Mouse (Mus musculus) hindbrain, postnatal 0 days (tissue): ENCODE measurements around the gene Caskin2. TPM values are rescaled to one million over a fixed set of nuclear protein-coding genes. Genes with fewer than 3 reads are reported as not detected.

Experiments
- ATAC-seq: fragments of 200-750 bp; cut with Nextera tagmentation; 2 replicates; pipeline ENCODE4 v1.8.0; 2017; ENCODE audit warnings: mild to moderate bottlenecking, moderate TSS enrichment, moderate library complexity
- DNase-seq: peaks from one replicate; pipeline ENCODE4 v3.0.0-alpha.2; 2015; ENCODE audit warnings: low spot score
- H3K27ac ChIP-seq: fragments of 300-500 bp; sonication (generic); 2 replicates; pipeline ENCODE4 v1.5.1; 2014; ENCODE audit warnings: mild to moderate bottlenecking
- H3K27me3 ChIP-seq: fragments of 300-500 bp; sonication (generic); 2 replicates; pipeline ENCODE4 v1.6.1; 2014; ENCODE audit warnings: low read length, mixed read lengths; ENCODE audit not compliant: insufficient read depth
- H3K36me3 ChIP-seq: fragments of 300-500 bp; sonication (generic); 2 replicates; pipeline ENCODE4 v1.6.1; 2014; ENCODE audit warnings: low read length, mixed read lengths; ENCODE audit not compliant: insufficient read depth
- H3K4me1 ChIP-seq: fragments of 300-500 bp; sonication (generic); 2 replicates; pipeline ENCODE4 v1.6.1; 2014; ENCODE audit warnings: antibody characterized with exemption, low read length, mixed read lengths; ENCODE audit not compliant: insufficient read depth
- H3K4me2 ChIP-seq: fragments of 300-500 bp; sonication (generic); 2 replicates; pipeline ENCODE4 v1.6.1; 2014; ENCODE audit warnings: low read depth, mild to moderate bottlenecking, low read length, moderate library complexity, mixed read lengths
- H3K4me3 ChIP-seq: fragments of 300-500 bp; sonication (generic); 2 replicates; pipeline ENCODE4 v1.5.1; 2014; ENCODE audit warnings: low read length
- H3K9ac ChIP-seq: fragments of 300-500 bp; sonication (generic); replicated peaks from 2 replicates; pipeline ENCODE4 v1.6.1; 2014; ENCODE audit warnings: mild to moderate bottlenecking, low read length, moderate library complexity, mixed read lengths
- H3K9me3 ChIP-seq: fragments of 300-500 bp; sonication (generic); 2 replicates; pipeline ENCODE4 v1.6.1; 2016; ENCODE audit warnings: low read length, mixed read lengths
- CTCF ChIP-seq: IDR thresholded peaks from 2 replicates; pipeline ENCODE4 v1.5.1; 2016; ENCODE audit warnings: antibody characterized with exemption, control low read depth, low read depth
- WGBS: fragments of 180-500 bp; shearing (Covaris S2); extraction: QIAGEN DNeasy Blood & Tissue Kit; methylation state at CpG from one replicate; pipeline ENCODE4 v1.1.7; 2014; 5-methylcytosine and 5-hydroxymethylcytosine counted together
- polyA plus RNA-seq: library from polyadenylated mRNA; unstranded; fragments of >200 nt; fragmentation: Nextera tagmentation; extraction: Ambion mirVana; gene quantifications from 2 replicates; pipeline ENCODE4 v1.2.1, GENCODE M21; 2015
- total RNA-seq: library from RNA; depleted of rRNA; stranded (reverse); fragments of >200 nt; gene quantifications from 2 replicates; pipeline ENCODE4 v1.2.3, GENCODE M21; 2014

The Caskin2 gene
- total and polyA plus RNA-seq, 2 experiments from 2014 or later = 7.7 to 39.2 TPM

DNA sequence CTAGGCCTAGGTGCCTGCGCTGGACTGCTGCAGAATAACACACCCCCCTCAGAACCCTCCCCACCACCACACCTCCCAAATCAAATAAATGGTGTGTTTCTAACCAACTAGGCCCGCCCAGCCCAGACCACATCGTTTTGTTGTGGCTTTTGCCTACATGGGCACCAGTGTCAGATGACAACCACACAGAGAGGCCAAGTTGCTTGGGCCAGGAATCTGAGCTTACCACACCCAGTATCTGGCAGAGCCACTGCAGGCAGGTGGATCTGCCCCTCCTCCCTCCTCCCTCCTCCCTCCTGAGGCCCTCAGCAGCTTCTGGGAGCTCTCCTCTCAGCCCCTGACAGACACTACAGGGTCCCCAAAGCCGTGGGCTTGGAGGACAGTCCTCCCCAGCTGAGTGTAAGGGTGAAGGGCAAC lies 25.5 kb upstream of the Caskin2 start:
- TF ChIP-seq CTCF = no peak
- Histone ChIP-seq H3K36me3 (no peaks in the 10 kb centered on the region), H3K4me2 (no peak overlapping the region), H3K27ac (no peak overlapping the region), H3K4me3 (no peak overlapping the region), H3K9ac (no peak overlapping the region), H3K4me1 (no peaks in the 10 kb centered on the region), H3K9me3 (no peaks in the 10 kb centered on the region), H3K27me3 (no peaks in the 10 kb centered on the region)
- ATAC-seq (no peak), DNase-seq (no peak)
- 58% methylated on average over 4 of the region's 4 CpGs for WGBS

DNA sequence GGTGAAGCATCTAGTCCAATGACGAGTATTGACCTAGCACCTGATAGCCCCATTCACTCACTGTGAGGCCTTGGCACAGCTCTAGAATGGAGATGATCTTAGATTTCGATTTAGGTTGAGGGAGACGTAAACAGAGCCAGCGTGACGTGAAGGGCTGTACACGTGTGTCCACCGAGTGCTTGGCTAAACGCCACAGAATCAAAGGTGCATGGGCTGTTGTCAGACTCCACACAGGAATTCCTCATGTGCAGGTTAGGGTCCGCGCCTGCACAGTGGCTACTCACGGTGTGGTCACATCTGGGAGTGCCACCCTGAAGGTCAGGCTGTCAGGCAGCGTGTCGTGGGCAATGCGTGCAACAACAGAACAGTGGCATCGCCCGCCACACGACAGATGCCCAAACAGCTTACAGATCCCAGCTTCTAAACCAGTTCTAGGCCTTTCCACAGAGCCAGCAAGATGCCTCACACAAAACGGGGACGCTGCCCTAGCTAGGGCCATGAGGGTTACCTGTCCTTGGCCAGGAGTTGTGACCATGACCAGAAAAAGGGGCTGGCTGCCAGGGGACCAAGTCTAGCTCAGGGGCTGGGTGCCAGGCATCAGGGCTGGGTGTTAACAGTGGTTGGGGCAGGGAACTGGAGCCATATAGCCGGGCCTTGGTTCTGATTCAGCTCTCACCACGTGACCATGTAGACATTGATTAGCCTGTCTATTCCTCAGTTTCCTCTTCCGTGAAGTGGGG lies 24.3 kb upstream of the Caskin2 start:
- Histone ChIP-seq H3K4me2 (no peak overlapping the region), H3K4me1 (no peaks in the 10 kb centered on the region), H3K9ac (no peak overlapping the region), H3K27me3 (no peaks in the 10 kb centered on the region), H3K4me3 (no peak overlapping the region), H3K36me3 (no peaks in the 10 kb centered on the region), H3K27ac (no peak overlapping the region), H3K9me3 (no peaks in the 10 kb centered on the region)
- 90% methylated on average over 22 of the region's 22 CpGs for WGBS
- TF ChIP-seq CTCF = no peak
- DNase-seq = no peak
- no peak for ATAC-seq

DNA sequence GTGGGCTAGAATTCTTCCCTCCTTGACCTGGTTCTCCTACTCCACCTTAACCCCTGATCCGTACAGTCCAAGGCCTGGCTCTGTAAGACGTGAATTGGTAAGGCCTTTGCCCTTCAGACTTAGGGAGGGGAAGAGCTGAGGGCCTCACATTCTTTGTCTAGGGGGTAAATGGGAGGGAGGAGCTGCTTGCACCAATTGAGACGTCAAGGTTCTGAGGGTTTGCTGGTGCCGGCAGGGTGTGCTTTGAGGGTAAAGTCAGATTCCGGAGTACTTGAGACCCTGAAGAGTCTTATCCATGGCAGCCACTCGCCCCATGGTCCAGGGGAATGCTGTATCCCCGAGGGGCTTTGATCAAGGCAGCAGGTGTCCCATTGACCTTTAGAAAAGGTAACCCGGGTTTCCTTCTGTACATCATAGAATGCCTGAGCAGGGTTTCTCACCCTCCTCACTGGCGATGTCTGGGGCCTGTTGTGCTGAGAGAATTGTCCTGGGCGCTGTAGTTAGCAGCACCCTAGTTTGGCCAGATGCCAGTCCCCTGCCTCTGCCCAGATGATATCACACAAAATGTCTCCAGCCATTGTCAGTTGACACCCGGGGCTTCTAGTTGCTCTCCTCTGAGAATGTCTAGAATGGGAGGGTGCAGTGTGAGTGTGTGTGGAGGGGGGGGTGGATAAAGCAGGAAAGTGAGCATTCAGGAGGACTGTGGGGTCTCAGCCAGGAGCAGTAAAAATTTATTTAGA lies 23.4 kb upstream of the Caskin2 start:
- DNase-seq = no peak
- ATAC-seq = no peak
- no peak overlapping the region for H3K9ac ChIP-seq
- H3K9me3 ChIP-seq = no peaks in the 10 kb centered on the region
- TF ChIP-seq CTCF = no peak
- H3K27me3 ChIP-seq = 0 out of 2 replicates have a peak, but pooled peaks cover under 1% of the 10 kb centered on the region
- H3K36me3 ChIP-seq = no peaks in the 10 kb centered on the region
- H3K4me3 ChIP-seq = no peak overlapping the region
- WGBS = 35% methylated on average over 11 of the region's 11 CpGs
- no peaks in the 10 kb centered on the region for H3K4me1 ChIP-seq
- no peak overlapping the region for H3K27ac ChIP-seq
- H3K4me2 ChIP-seq = no peak overlapping the region

DNA sequence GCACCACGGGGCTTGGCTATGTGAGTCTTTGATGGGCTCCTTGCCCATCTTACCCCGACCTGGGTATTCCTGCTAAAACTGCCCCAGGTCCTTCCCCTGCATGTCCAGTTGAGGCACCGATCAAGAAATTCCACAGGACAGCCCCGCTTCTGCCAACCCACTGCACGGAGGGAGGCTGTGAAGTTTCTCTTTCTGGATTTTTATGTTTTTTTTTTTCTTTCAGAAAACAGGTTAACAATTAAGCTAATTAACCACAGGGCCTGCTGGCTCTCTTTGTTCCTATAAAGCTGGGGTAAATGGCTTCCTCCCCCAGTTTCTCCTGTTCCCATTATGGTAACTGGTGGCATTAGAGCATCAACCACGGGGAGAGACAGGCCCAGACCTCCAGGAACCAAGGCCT lies 20.6 kb upstream of the Caskin2 start:
- no peak for TF ChIP-seq CTCF
- 65% methylated on average over 6 of the region's 6 CpGs for WGBS
- H3K27ac ChIP-seq = no peak overlapping the region

DNA sequence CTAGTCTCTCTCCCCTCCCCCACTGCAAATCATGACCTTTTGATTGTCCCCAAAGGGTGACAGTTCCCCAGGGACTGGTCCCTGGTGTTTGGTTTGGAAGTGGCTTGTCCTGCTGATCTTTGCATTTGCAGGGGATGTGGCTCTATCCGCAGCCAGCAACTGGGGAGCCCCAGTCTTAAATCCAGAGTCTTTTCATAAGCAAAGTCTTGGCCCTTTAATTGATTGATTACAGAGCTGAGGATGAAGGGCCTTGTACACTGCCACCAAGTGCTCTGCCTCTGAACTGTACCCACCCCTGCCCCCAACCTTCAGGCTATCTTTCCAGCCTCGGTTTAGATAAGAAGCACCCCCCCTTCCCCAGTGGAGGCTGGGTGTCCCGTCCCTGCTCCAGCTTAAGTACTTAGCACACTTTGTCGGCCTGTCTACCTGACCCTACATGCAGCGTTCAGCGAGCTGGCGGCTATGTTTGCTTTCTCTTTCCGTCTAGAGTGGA lies 19.6 kb upstream of the Caskin2 start:
- 36% methylated on average over 8 of the region's 8 CpGs for WGBS
- DNase-seq = no peak
- TF ChIP-seq CTCF = 0 out of 2 replicates have a peak, but pooled peaks have one; percentile 26
- Histone ChIP-seq H3K4me3 (no peak overlapping the region), H3K9me3 (no peaks in the 10 kb centered on the region), H3K4me1 (no peaks in the 10 kb centered on the region), H3K27ac (no peak overlapping the region), H3K36me3 (no peaks in the 10 kb centered on the region), H3K9ac (no peak overlapping the region), H3K4me2 (no peak overlapping the region), H3K27me3 (0 out of 2 replicates have a peak, but pooled peaks cover 7% of the 10 kb centered on the region)
- ATAC-seq = no peak

More for the DNA sequence above, 20.6 kb upstream of the Caskin2 start:
- H3K4me2 ChIP-seq = no peak overlapping the region
- no peak for ATAC-seq
- H3K9ac ChIP-seq = no peak overlapping the region
- H3K9me3 ChIP-seq = no peaks in the 10 kb centered on the region
- no peak overlapping the region for H3K4me3 ChIP-seq
- H3K4me1 ChIP-seq = no peaks in the 10 kb centered on the region
- H3K27me3 ChIP-seq = 0 out of 2 replicates have a peak, but pooled peaks cover 7% of the 10 kb centered on the region
- no peaks in the 10 kb centered on the region for H3K36me3 ChIP-seq
- DNase-seq = no peak

DNA sequence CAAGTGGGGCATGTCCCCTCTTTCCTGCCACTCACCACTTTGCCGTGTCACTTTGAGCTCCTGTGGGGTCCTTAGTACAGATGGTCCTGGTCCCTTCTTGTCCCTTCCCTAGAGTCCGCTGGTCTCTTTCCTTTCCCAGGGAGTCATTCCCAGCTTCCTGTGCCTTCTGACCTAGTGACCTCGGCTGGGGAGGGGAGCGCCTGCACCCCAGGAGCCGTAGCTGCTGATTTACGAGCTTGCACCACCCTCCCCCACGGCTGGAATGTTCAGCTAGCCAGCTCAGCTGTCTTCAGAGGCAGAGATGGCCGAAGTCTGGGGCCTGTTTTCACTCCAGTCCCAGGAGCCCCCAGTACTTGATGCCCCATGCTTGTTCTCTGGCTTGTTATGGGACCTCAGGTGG lies 19.1 kb upstream of the Caskin2 start:
- H3K36me3 ChIP-seq = no peaks in the 10 kb centered on the region
- H3K9me3 ChIP-seq = no peaks in the 10 kb centered on the region
- WGBS = 18% methylated on average over 8 of the region's 8 CpGs
- TF ChIP-seq CTCF = no peak
- 0 out of 2 replicates have a peak, but pooled peaks cover 7% of the 10 kb centered on the region for H3K27me3 ChIP-seq
- no peak overlapping the region for H3K4me3 ChIP-seq
- no peaks in the 10 kb centered on the region for H3K4me1 ChIP-seq
- ATAC-seq (no peak), DNase-seq (no peak)
- H3K27ac ChIP-seq = no peak overlapping the region
- no peak overlapping the region for H3K9ac ChIP-seq
- H3K4me2 ChIP-seq = no peak overlapping the region
